Mouse (Mus musculus) heart, adult 2 months (tissue): ENCODE results near the gene Gal3st1. TPM values are rescaled to one million over a fixed set of nuclear protein-coding genes. Genes with fewer than 3 reads are reported as not detected.
"Not testable (repeated sequence)": the region's sequence is repeated elsewhere in the genome, so short reads cannot be mapped to it uniquely, and the experiment has no call there.

Source experiments
- DNase-seq, 2 experiments: peaks; one replicate each; pipeline ENCODE4 v3.0.0; 2021
- H3K27ac ChIP-seq: fragments of 200-600 bp; 2 replicates; pipeline ENCODE4 v1.8.1; 2022
- H3K27me3 ChIP-seq: fragments of 200-500 bp; 2 replicates; pipeline ENCODE4 v1.6.1; 2012; ENCODE audit warnings: mild to moderate bottlenecking, low read length, inconsistent platforms, mixed read lengths; ENCODE audit not compliant: control insufficient read depth, insufficient read depth
- H3K36me3 ChIP-seq: fragments of 200-500 bp; 2 replicates; pipeline ENCODE4 v1.6.1; 2012; ENCODE audit warnings: low read length, inconsistent platforms; ENCODE audit not compliant: control insufficient read depth, insufficient read depth
- H3K4me1 ChIP-seq: fragments of 200-500 bp; 2 replicates; pipeline ENCODE4 v1.6.1; 2011; ENCODE audit warnings: low read length; ENCODE audit not compliant: control insufficient read depth, insufficient read depth
- H3K4me3 ChIP-seq: fragments of 200-600 bp; 2 replicates; pipeline ENCODE4 v1.8.1; 2022
- H3K79me2 ChIP-seq: fragments of 200-500 bp; replicated peaks from 2 replicates; pipeline ENCODE4 v1.6.1; 2012; ENCODE audit warnings: mild to moderate bottlenecking, inconsistent platforms, low read length, moderate library complexity, mixed read lengths; ENCODE audit not compliant: control insufficient read depth, insufficient read depth
- H3K9ac ChIP-seq: fragments of 200-500 bp; 2 replicates; pipeline ENCODE4 v1.6.1; 2012; ENCODE audit warnings: low read depth, mild to moderate bottlenecking, control low read depth, inconsistent platforms, low read length, mixed read lengths
- CTCF ChIP-seq: fragments of 200-600 bp; IDR thresholded peaks from 2 replicates; pipeline ENCODE4 v1.8.1; 2022; ENCODE audit warnings: antibody characterized with exemption, mild to moderate bottlenecking, moderate library complexity
- EP300 ChIP-seq: fragments of 200-500 bp; IDR thresholded peaks from 2 replicates; pipeline ENCODE4 v1.6.1; 2011; ENCODE audit warnings: low read depth, low read length, control low read depth; ENCODE audit not compliant: insufficient read depth
- POLR2A ChIP-seq: fragments of 200-500 bp; IDR thresholded peaks from 2 replicates; pipeline ENCODE4 v1.6.1; 2011; ENCODE audit warnings: mild to moderate bottlenecking, low read depth, low read length, control low read depth; ENCODE audit not compliant: insufficient read depth
- WGBS: fragments of 180-500 bp; shearing (Covaris S2); methylation state at CpG from one replicate; pipeline ENCODE4 v1.1.7; 2018; 5-methylcytosine and 5-hydroxymethylcytosine counted together
- intact Hi-C: fragments of 180-260 bp; cut with DNase I; formaldehyde crosslinking; loops from one replicate; pipeline ENCODE4 v1.15.1; 2025
- polyA plus RNA-seq: library from polyadenylated mRNA; depleted of rRNA; stranded (reverse); fragments of >200 nt; gene quantifications from 2 replicates; pipeline ENCODE4 v1.2.3, GENCODE M21; 2012
- total RNA-seq, 2 experiments: library from RNA; stranded (reverse); gene quantifications; 2 replicates each; pipeline ENCODE4 v1.2.3; 2021

The Gal3st1 gene
- total and polyA plus RNA-seq, 3 experiments = 0.18 to 1.1 (median 0.21) TPM

DNA sequence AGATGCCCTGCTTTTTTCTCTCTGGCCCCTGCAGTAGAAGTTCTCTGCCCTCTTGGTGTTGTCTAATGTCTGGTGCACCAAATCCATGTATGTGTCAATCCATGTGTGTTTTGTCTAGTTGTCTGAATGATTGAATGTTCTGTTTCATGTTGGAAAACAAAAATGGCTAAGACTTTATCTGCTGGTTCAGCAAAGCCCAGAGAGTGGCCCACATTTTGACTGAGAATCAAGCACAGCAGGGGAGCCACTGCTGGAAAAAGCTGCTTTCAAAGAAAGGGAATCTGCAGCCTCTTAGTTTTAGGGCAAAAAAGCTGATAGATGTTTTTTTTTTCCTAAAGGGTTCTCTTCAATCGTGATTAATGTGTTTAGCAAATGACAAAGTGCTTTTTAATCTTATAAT is 37.0 kb upstream of the Gal3st1 start:
- Histone ChIP-seq H3K4me1 (no peaks in the 10 kb centered on the region), H3K4me3 (no peak overlapping the region), H3K27me3 (no peaks in the 10 kb centered on the region), H3K79me2 (no peaks in the 10 kb centered on the region), H3K27ac (no peak overlapping the region), H3K36me3 (no peaks in the 10 kb centered on the region), H3K9ac (no peak overlapping the region)
- TF ChIP-seq POLR2A (no peak), EP300 (no peak), CTCF (no peak)
- WGBS = 25% methylated on average over 1 of the region's 1 CpGs
- intact Hi-C loops = no loop called here
- no peak for DNase-seq

DNA sequence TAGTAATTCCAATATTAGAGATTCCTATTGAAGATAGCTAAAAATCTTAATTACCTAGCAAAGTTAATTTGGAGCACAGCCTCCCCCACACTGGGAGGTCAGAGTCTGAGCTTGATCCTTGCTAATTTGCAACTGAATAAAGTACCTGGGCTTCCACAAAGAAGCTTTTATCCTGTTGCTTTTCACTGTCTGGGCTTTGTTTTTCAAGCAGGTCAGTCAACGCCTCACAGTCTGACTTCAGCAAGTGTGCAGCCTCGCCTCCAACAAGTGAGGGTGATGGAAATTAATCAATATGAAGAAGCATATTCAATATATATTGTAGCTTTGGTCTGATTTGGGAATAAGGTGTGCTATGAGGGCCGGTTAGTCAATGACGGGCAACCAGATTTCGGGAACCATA is 28.6 kb upstream of the Gal3st1 start:
- H3K27ac ChIP-seq, intact Hi-C loops, H3K27me3 ChIP-seq, H3K4me3 ChIP-seq, H3K9ac ChIP-seq, H3K36me3 ChIP-seq, DNase-seq, H3K79me2 ChIP-seq, H3K4me1 ChIP-seq: not testable (repeated sequence)
- WGBS = 79% methylated on average over 5 of the region's 5 CpGs

DNA sequence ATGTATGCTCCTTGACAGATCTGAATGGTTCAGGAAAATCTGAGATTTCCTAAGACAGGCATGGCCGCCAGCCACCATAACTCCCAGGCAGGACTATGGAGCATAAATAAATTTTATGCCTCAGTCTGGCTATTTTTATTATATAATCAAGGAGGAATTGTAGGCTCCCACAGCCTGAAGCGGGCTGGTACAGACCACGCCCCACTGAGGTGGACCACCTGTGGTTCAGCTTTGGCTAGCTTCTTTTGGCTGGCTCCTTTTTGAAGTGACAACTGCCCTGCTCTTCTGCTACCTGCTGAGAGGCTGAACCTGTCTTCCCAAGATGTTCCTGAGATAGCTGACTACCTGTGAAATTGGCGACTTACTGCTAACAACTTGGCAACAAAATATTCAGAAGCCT is 28.1 kb upstream of the Gal3st1 start:
- WGBS = 71% methylated on average over 4 of the region's 4 CpGs
- intact Hi-C loops, H3K4me1 ChIP-seq, DNase-seq, H3K27me3 ChIP-seq, H3K4me3 ChIP-seq, H3K9ac ChIP-seq, H3K79me2 ChIP-seq, H3K36me3 ChIP-seq, H3K27ac ChIP-seq: not testable (repeated sequence)

DNA sequence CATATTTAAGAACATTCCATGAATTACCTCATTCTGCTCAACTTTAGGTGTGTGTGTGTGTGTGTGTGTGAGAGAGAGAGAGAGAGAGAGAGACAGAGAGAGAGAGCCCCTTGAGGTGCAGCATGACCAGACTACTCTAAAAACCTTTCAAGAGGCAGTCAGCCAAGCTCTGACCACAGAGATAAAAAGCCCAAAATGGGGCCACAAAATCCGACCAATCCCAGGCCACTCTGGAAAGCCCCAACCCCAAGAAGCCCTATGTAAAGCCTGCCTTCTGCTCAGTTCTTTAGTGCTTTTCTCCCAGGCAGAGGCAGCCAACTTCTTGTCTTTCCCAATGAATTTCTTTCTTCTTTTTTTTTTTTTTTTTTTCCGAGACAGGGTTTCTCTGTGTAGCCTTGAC is 22.5 kb upstream of the Gal3st1 start:
- no peak for DNase-seq
- no peak overlapping the region for H3K4me3 ChIP-seq
- no peaks in the 10 kb centered on the region for H3K79me2 ChIP-seq
- no peak overlapping the region for H3K9ac ChIP-seq
- H3K27me3 ChIP-seq = peaks cover 1% of the 10 kb centered on the region; the same call in 1 of the 2 replicates
- TF ChIP-seq CTCF (no peak), POLR2A (no peak), EP300 (no peak)
- intact Hi-C loops = loop anchor here (5.0 kb wide), 1 partner anchor 49 kb away; the partner anchor contains the start of gene Slc35e4
- peaks cover 3% of the 10 kb centered on the region for H3K36me3 ChIP-seq
- WGBS = 33% methylated on average over 2 of the region's 2 CpGs
- peaks cover 2% of the 10 kb centered on the region; the same call in 1 of the 2 replicates for H3K4me1 ChIP-seq
- no peak overlapping the region for H3K27ac ChIP-seq

DNA sequence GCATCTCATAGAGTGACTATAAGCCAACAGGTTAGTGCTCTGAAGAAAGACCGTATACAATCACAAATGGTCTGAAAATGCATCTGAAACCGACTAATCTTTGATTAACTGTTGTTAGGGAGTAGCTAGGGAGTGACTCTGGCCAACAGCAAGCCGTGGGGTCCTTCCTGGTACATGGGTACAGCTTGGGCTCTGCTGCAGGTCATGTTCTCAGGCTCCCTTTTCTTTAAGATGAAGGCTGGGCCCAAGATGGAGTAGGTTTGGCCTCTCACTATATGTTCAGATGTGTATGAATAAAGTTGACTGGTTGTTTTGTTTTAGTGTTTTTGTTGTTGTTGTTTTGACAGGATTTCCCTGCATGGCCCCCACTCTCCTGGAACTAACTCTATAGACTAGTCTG is 21.7 kb upstream of the Gal3st1 start:
- no peak for DNase-seq
- intact Hi-C loops = loop anchor here (5.0 kb wide), 1 partner anchor 49 kb away; the partner anchor contains the start of gene Slc35e4
- Histone ChIP-seq H3K4me1 (peaks cover 2% of the 10 kb centered on the region; the same call in 1 of the 2 replicates), H3K79me2 (peaks cover 1% of the 10 kb centered on the region; the same call in 1 of the 2 replicates), H3K9ac (no peak overlapping the region), H3K27ac (no peak overlapping the region), H3K36me3 (peaks cover 3% of the 10 kb centered on the region), H3K4me3 (no peak overlapping the region), H3K27me3 (no peaks in the 10 kb centered on the region)
- 49% methylated on average over 3 of the region's 3 CpGs for WGBS
- TF ChIP-seq CTCF (no peak), EP300 (no peak), POLR2A (no peak)

DNA sequence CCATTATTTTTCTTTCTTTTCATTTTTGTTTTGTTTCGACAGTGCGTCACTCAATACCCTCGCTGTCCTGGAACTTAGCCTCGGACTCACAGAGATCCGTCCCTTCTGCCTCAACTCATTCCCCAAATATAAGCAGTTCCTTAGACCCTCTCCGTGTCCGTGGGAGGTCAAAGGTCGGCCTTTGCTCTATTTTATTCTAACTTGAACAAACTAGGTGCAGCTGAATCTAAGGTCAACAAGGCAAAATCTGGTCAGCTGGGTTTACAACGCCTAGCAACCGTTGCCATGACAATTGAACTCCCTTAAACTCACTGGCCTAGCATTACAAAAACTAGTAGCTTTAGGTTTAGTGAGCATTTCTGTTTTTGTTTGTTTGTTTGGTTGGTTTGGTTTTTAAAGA is 20.3 kb upstream of the Gal3st1 start:
- WGBS = 86% methylated on average over 10 of the region's 10 CpGs
- intact Hi-C loops = loop anchor here (1.0 to 5.0 kb wide), 2 partner anchors 31 to 51 kb away; partner anchors contain the start of genes Slc35e4 and Tcn2
- peaks cover 3% of the 10 kb centered on the region for H3K36me3 ChIP-seq
- no peak for DNase-seq
- H3K27ac ChIP-seq = peak overlapping the region; percentile 96
- H3K79me2 ChIP-seq = peaks cover 2% of the 10 kb centered on the region; the same call in 1 of the 2 replicates
- H3K4me3 ChIP-seq = peak overlapping the region; percentile 81
- no peak overlapping the region for H3K9ac ChIP-seq
- TF ChIP-seq EP300 (no peak), POLR2A (no peak), CTCF (no peak)
- no peaks in the 10 kb centered on the region for H3K27me3 ChIP-seq
- H3K4me1 ChIP-seq = peaks cover 2% of the 10 kb centered on the region; the same call in 1 of the 2 replicates
